Mouse (Mus musculus) hindbrain, embryonic 14.5 days (tissue): Measurements from ENCODE around the gene Zfp160. TPM values are rescaled to one million over a fixed set of nuclear protein-coding genes. Genes with fewer than 3 reads are reported as not detected.
"Not testable (repeated sequence)": the region's sequence is repeated elsewhere in the genome, so short reads cannot be mapped to it uniquely, and the experiment has no call there.

ENCODE experiments used
- ATAC-seq: fragments of 200-750 bp; cut with Nextera tagmentation; 2 replicates; pipeline ENCODE4 v1.8.0; 2017; ENCODE audit warnings: moderate number of reproducible peaks, mild to moderate bottlenecking, moderate TSS enrichment, moderate library complexity; ENCODE audit not compliant: low FRiP score
- DNase-seq: peaks from one replicate; pipeline ENCODE4 v3.0.0-alpha.2; 2015; ENCODE audit warnings: low spot score
- H3K27ac ChIP-seq: fragments of 300-500 bp; sonication (generic); 2 replicates; pipeline ENCODE4 v1.5.1; 2014; ENCODE audit warnings: mild to moderate bottlenecking, moderate library complexity
- H3K27me3 ChIP-seq: fragments of 300-500 bp; sonication (generic); 2 replicates; pipeline ENCODE4 v1.6.1; 2014; ENCODE audit warnings: mild to moderate bottlenecking, low read length, mixed read lengths; ENCODE audit not compliant: control insufficient read depth, insufficient read depth
- H3K36me3 ChIP-seq: fragments of 300-500 bp; sonication (generic); replicated peaks from 2 replicates; pipeline ENCODE4 v1.6.1; 2014; ENCODE audit not compliant: control insufficient read depth, insufficient read depth
- H3K4me1 ChIP-seq: fragments of 300-500 bp; sonication (generic); replicated peaks from 2 replicates; pipeline ENCODE4 v1.6.1; 2014; ENCODE audit warnings: antibody characterized with exemption, low read length, mixed read lengths; ENCODE audit not compliant: control insufficient read depth, insufficient read depth
- H3K4me2 ChIP-seq: fragments of 300-500 bp; sonication (generic); replicated peaks from 2 replicates; pipeline ENCODE4 v1.6.1; 2014; ENCODE audit warnings: mild to moderate bottlenecking, moderate library complexity
- H3K4me3 ChIP-seq: fragments of 300-500 bp; sonication (generic); replicated peaks from 2 replicates; pipeline ENCODE4 v1.5.1; 2014; ENCODE audit warnings: mild to moderate bottlenecking, low read length
- H3K9ac ChIP-seq: fragments of 300-500 bp; sonication (generic); 2 replicates; pipeline ENCODE4 v1.6.1; 2014
- H3K9me3 ChIP-seq: fragments of 300-500 bp; sonication (generic); 2 replicates; pipeline ENCODE4 v1.6.1; 2016; ENCODE audit warnings: low read length; ENCODE audit not compliant: control insufficient read depth
- WGBS: fragments of 180-500 bp; shearing (Covaris S2); extraction: QIAGEN DNeasy Blood & Tissue Kit; methylation state at CpG from one replicate; pipeline ENCODE4 v1.1.7; 2014; 5-methylcytosine and 5-hydroxymethylcytosine counted together
- polyA plus RNA-seq: library from polyadenylated mRNA; unstranded; fragments of >200 nt; fragmentation: Nextera tagmentation; extraction: Ambion mirVana; gene quantifications from 2 replicates; pipeline ENCODE4 v1.2.1, GENCODE M21; 2014

The Zfp160 gene
- polyA plus RNA-seq, 1 experiment from 2014 or later: 16.2 TPM

- Histone ChIP-seq H3K9me3 (no peaks in the 10 kb centered on the region), H3K4me1 (no peaks in the 10 kb centered on the region), H3K4me3 (no peak overlapping the region), H3K27ac (no peak overlapping the region), H3K36me3 (no peaks in the 10 kb centered on the region), H3K4me2 (no peak overlapping the region), H3K9ac (no peak overlapping the region), H3K27me3 (no peaks in the 10 kb centered on the region)
- 86% methylated on average over 1 of the region's 1 CpGs for WGBS
- DNase-seq (no peak), ATAC-seq (no peak)
Observed at GRCm38 (mm10) chr17:21050901-21051300, 42.2 kb downstream of the Zfp160 start.

- not testable (repeated sequence) for H3K27ac ChIP-seq, H3K27me3 ChIP-seq, H3K9ac ChIP-seq, ATAC-seq, H3K4me1 ChIP-seq, H3K4me2 ChIP-seq, DNase-seq, H3K9me3 ChIP-seq, H3K4me3 ChIP-seq, H3K36me3 ChIP-seq
- WGBS: no CpG with 5 or more reads among the region's 3 CpGs
Observed at GRCm38 (mm10) chr17:21051341-21051740, 42.6 kb downstream of the Zfp160 start.

GRCm38 (mm10) chr17:21051919-21052318, 43.2 kb downstream of the Zfp160 start:
- not testable (repeated sequence) for H3K27ac ChIP-seq, ATAC-seq, H3K36me3 ChIP-seq, H3K27me3 ChIP-seq, DNase-seq, H3K4me3 ChIP-seq, H3K9ac ChIP-seq, H3K4me1 ChIP-seq, H3K4me2 ChIP-seq, H3K9me3 ChIP-seq
- WGBS: 80% methylated on average over 3 of the region's 3 CpGs

- Histone ChIP-seq H3K27me3 (no peaks in the 10 kb centered on the region), H3K9me3 (no peaks in the 10 kb centered on the region), H3K9ac (no peak overlapping the region), H3K4me3 (no peak overlapping the region), H3K36me3 (no peaks in the 10 kb centered on the region), H3K4me2 (no peak overlapping the region), H3K27ac (no peak overlapping the region), H3K4me1 (no peaks in the 10 kb centered on the region)
- DNase-seq: no peak
- no peak for ATAC-seq
- WGBS: 89% methylated on average over 2 of the region's 2 CpGs
Observed at GRCm38 (mm10) chr17:21053267-21053666, 44.6 kb downstream of the Zfp160 start.

GRCm38 (mm10) chr17:21055111-21055510, 46.4 kb downstream of the Zfp160 start:
- not testable (repeated sequence) for H3K27me3 ChIP-seq, DNase-seq, H3K9ac ChIP-seq, H3K4me2 ChIP-seq, H3K9me3 ChIP-seq, ATAC-seq, H3K36me3 ChIP-seq, H3K4me1 ChIP-seq, H3K27ac ChIP-seq, H3K4me3 ChIP-seq
- 78% methylated on average over 1 of the region's 1 CpGs for WGBS

GRCm38 (mm10) chr17:21065501-21065900, 56.8 kb downstream of the Zfp160 start:
- ATAC-seq (no peak), DNase-seq (no peak)
- Histone ChIP-seq H3K4me2 (no peak overlapping the region), H3K4me3 (no peak overlapping the region), H3K27ac (no peak overlapping the region), H3K9ac (no peak overlapping the region), H3K9me3 (no peaks in the 10 kb centered on the region), H3K27me3 (no peaks in the 10 kb centered on the region), H3K36me3 (no peaks in the 10 kb centered on the region), H3K4me1 (no peaks in the 10 kb centered on the region)
- 25% methylated on average over 1 of the region's 1 CpGs for WGBS

- no peaks in the 10 kb centered on the region for H3K4me1 ChIP-seq
- no peak overlapping the region for H3K4me3 ChIP-seq
- no peak overlapping the region for H3K9ac ChIP-seq
- no peak overlapping the region for H3K27ac ChIP-seq
- ATAC-seq (no peak), DNase-seq (no peak)
- H3K27me3 ChIP-seq: no peaks in the 10 kb centered on the region
- H3K36me3 ChIP-seq: no peaks in the 10 kb centered on the region
- no peak overlapping the region for H3K4me2 ChIP-seq
- H3K9me3 ChIP-seq: peaks cover 4% of the 10 kb centered on the region; the same call in 1 of the 2 replicates
Observed at GRCm38 (mm10) chr17:21067036-21067435, 58.3 kb downstream of the Zfp160 start.

GRCm38 (mm10) chr17:21069443-21069842, 60.7 kb downstream of the Zfp160 start:
- H3K36me3 ChIP-seq, H3K9me3 ChIP-seq, ATAC-seq, H3K4me2 ChIP-seq, H3K27me3 ChIP-seq, H3K27ac ChIP-seq, H3K4me3 ChIP-seq, H3K9ac ChIP-seq, DNase-seq, H3K4me1 ChIP-seq: not testable (repeated sequence)
- WGBS: no CpG with 5 or more reads among the region's 3 CpGs

- not testable (repeated sequence) for H3K9ac ChIP-seq, H3K9me3 ChIP-seq, H3K4me2 ChIP-seq, H3K4me1 ChIP-seq, H3K4me3 ChIP-seq, DNase-seq, ATAC-seq, H3K27me3 ChIP-seq, H3K27ac ChIP-seq, H3K36me3 ChIP-seq
- WGBS: 89% methylated on average over 2 of the region's 2 CpGs
Observed at GRCm38 (mm10) chr17:21070971-21071370, 62.3 kb downstream of the Zfp160 start.
